Mouse (Mus musculus): ENCODE measurements around the gene Axin2.

DNA sequence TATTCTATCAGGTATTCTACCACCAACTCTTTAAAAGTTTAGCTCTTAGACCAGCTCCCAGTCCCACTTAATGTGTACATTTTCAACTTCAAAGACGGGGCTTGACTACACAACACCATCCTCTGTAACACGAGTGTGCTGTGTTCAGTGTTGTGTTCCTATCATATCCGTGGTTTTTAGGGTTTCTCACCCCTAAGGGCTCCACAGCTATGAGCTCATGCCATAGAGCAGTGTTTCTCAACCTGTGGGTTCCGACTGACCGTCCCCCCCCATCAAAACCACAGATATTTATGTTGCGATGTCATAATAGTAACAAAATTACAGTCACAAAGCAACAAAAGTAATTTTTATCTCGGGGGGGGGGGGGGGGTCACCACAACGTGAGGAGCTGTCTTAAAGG is 34.1 kb upstream of the Axin2 start:
- TF ChIP-seq CTCF (IDR thresholded peaks at IDR 0.05; ENCODE audit: low read depth) (no peak), EP300 (IDR thresholded peaks at IDR 0.05; ENCODE audit: low read depth) (no peak)

Data from liver, postnatal 0 days (tissue).